Mouse (Mus musculus) retina, postnatal 7 days (tissue): Measurements from ENCODE around the gene Ift46.

Experiments
- DNase-seq: peaks from one replicate; pipeline ENCODE4 v3.0.0-alpha.2; 2012; ENCODE audit warnings: low read depth, low spot score

The Ift46 gene

GRCm38 (mm10) chr9:44767101-44768028 is at the start of gene Ift46, which contains the start of gene Arcn1:
TSS of gene Ift46 (plus strand) at chr9:44767908.
TSS of gene Arcn1 (minus strand) at chr9:44767845.
- DNase-seq, result peak; percentile 82

GRCm38 (mm10) chr9:44718937-44719631 is 48.6 kb upstream of the Ift46 start:
- no peak for DNase-seq

- DNase-seq, result no peak
These were observed 47.9 kb upstream of the Ift46 start for GRCm38 (mm10) chr9:44719632-44720357.

GRCm38 (mm10) chr9:44720358-44721153 is 47.2 kb upstream of the Ift46 start:
- DNase-seq, result no peak

- peak; percentile 49 for DNase-seq
These were observed 46.4 kb upstream of the Ift46 start for GRCm38 (mm10) chr9:44721154-44721876.

GRCm38 (mm10) chr9:44721877-44722186 is 45.9 kb upstream of the Ift46 start:
- DNase-seq, result no peak

GRCm38 (mm10) chr9:44722575-44722974 is 45.1 kb upstream of the Ift46 start:
- no peak for DNase-seq

GRCm38 (mm10) chr9:44723008-44723407 is 44.7 kb upstream of the Ift46 start:
- no peak for DNase-seq

- no peak for DNase-seq
These were observed 44.1 kb upstream of the Ift46 start for GRCm38 (mm10) chr9:44723521-44724041.

GRCm38 (mm10) chr9:44724223-44724622 is 43.5 kb upstream of the Ift46 start:
- DNase-seq, result no peak

GRCm38 (mm10) chr9:44724665-44725064 is 43.0 kb upstream of the Ift46 start:
- no peak for DNase-seq

GRCm38 (mm10) chr9:44726431-44727146 is 41.1 kb upstream of the Ift46 start:
- no peak for DNase-seq

GRCm38 (mm10) chr9:44727441-44727840 is 40.3 kb upstream of the Ift46 start:
- no peak for DNase-seq

GRCm38 (mm10) chr9:44732130-44732549 is 35.6 kb upstream of the Ift46 start:
- no peak for DNase-seq

- DNase-seq, result no peak
These were observed 34.7 kb upstream of the Ift46 start for GRCm38 (mm10) chr9:44732921-44733530.

GRCm38 (mm10) chr9:44733671-44734523 is 33.8 kb upstream of the Ift46 start:
- DNase-seq, result no peak

- no peak for DNase-seq
These were observed 32.9 kb upstream of the Ift46 start, which contains the start of gene Phldb1 for GRCm38 (mm10) chr9:44734524-44735494. TSS of gene Phldb1 (minus strand) at chr9:44735198.
